Mouse (Mus musculus) cortical plate, adult 2 months (tissue): ENCODE measurements around the gene Il1rap.

Experiments used
- CTCF ChIP-seq: fragments of 200-500 bp; IDR thresholded peaks from 2 replicates; pipeline ENCODE4 v1.5.1; 2011; ENCODE audit warnings: mild to moderate bottlenecking, control low read depth, low read length; ENCODE audit not compliant: insufficient read depth; ENCODE audit errors: extremely low read depth
- POLR2A ChIP-seq: fragments of 200-500 bp; IDR thresholded peaks from 2 replicates; pipeline ENCODE4 v1.6.1; 2011; ENCODE audit warnings: mild to moderate bottlenecking, low read length, control low read depth; ENCODE audit not compliant: insufficient read depth; ENCODE audit errors: extremely low read depth

DNA sequence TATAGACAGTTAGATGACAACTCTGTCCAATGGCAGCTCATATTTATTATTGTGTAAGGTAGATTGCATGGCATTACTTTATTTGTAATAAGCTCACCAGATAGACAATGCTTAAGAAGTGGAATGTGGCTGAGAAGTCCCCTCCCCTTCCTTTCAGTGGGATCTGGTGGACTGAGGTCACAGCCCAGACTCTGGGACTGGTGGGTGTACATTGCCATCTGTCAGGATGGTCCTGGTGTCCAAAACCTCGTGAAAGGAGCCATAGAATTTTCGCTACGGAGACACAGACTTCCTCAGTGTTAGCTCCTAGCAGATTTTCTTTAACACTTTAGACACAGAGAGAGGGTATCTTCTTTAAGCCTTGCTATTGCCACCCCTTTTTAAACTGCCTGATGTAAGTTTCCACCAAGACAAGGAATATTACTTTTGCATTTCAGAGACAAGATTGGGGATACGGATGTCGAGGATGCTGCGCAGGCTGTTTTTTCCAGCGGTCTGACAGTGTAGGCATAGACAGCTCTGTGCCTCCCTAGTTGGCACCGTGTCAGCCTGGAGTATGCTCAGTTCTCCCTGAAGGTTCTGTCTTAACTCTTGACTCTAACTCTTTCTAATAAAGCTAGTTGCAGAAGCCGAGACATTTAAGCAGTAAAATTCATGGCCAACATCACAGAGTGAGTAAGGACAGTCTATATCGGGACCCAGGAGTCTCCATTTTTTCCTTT is 31.2 kb downstream of the Il1rap start:
- TF ChIP-seq POLR2A (no peak), CTCF (no peak)
